Mouse (Mus musculus) mouse embryonic stem cell (cell line): Measurements from ENCODE around the gene Slc5a6.
"Not testable (repeated sequence)": the region's sequence is repeated elsewhere in the genome, so short reads cannot be mapped to it uniquely, and the experiment has no call there.

Experiments used
- in situ Hi-C, 2 experiments: fragments of 300-500 bp; cut with MboI; formaldehyde crosslinking; loops; 1 replicate in 1 of 2; 3 replicates in 1 of 2; pipeline ENCODE4 v1.14.3; 2019 to 2020; ENCODE audit warnings: low sequenced_read_pairs in 2 of 2, low pct_unique_long_range_greater_than_20kb in 1 of 2, mixed read lengths in 1 of 2; ENCODE audit not compliant: unreplicated experiment in 1 of 2

Gene Slc5a6

DNA sequence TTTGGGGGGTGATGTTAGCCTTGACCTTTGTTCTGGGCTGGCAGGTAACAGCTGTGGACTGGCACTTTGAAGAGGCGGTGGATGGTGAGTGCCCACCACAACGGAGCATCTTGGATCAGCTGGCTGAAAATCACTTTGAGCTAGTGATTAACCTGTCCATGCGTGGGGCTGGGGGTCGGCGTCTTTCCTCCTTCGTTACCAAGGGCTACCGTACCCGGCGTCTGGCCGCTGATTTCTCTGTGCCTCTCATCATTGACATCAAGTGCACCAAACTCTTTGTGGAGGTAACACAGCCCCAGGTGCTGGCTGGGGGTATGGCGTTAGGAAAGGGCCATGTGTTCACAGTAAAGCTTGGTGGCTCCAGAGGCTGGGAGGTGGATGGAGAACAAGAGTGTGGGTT, 23.1 kb upstream of the Slc5a6 start:
- in situ Hi-C loops, result no loop called here

DNA sequence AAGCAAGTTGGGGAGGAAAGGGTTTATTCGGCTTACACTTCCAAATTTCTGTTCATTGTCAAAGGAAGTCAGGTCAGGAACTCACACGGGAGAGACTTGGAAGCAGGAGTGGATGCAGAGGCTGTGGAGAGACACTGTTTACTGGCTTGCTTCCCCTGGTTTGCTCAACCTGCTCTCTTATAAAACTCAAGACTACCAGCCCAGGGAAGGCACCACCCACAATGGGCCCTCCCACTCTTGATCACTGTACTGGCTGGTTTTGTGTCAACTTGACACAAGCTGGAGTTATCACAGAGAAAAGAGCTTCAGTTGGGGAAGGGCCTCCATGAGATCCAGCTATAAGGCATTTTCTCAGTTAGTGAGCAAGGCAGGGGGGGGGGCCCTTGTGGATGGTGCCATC, 22.3 kb upstream of the Slc5a6 start:
- in situ Hi-C loops, result no loop called here

DNA sequence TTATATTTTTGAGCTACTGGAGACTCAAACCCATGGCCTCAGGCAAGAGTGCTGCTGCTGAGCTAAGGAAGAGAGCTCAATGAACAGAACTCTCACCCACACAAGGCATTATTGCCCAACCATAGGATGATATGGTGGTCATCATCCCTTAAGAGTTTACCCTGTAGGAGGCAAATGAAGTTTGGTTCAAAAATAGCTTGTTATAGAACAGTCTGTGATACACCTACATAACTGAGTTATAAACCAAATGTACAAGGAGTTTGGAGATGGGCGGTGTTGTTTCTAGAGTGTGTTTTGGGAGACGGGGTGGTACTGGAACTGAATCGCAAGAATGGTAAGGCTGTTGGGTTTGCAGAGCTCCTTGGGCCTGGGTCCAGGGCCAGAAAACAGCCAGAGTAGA, 21.1 kb upstream of the Slc5a6 start:
- in situ Hi-C loops, result no loop called here

DNA sequence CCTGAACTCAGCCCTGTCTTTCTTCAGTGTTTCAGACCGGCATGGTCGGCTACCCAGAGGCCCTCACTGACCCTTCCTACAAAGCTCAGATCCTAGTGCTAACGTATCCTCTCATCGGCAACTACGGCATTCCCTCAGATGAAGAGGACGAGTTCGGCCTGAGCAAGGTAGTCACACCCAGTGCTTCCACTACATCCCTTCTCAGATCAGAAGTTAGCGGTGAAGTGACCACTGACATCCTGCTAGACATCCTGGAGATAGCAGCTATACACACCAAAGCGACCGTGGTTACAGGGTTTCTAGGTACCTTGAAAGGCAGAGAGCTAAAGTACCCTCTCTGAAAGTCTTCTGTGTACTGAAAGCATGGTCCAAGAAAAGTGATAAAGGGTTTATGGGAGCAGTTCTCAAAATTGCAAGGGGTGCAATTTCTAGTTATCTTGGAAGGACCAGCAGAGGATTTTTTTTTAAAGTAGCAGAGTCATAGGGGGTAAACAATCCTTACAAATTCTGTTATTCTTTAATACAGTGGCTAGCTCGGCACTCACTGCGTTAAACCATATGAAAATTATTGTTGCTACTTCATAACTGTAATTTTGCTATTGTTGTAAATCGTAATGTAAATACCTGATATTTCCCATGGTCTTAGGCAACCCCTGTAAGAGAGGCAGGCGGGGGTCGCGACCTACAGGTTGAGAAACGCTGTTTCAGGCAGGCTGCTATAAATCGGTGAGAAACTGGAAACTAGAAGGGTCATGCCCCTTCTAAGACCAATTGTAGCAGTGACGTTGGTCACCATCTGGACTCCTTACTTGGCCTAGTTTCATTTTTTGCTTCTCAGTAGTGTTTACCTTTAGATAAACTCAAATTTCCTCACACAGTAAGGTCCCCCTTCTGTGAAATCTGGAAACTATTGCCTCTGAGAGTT, 6.8 kb upstream of the Slc5a6 start:
- in situ Hi-C loops, result no loop called here

DNA sequence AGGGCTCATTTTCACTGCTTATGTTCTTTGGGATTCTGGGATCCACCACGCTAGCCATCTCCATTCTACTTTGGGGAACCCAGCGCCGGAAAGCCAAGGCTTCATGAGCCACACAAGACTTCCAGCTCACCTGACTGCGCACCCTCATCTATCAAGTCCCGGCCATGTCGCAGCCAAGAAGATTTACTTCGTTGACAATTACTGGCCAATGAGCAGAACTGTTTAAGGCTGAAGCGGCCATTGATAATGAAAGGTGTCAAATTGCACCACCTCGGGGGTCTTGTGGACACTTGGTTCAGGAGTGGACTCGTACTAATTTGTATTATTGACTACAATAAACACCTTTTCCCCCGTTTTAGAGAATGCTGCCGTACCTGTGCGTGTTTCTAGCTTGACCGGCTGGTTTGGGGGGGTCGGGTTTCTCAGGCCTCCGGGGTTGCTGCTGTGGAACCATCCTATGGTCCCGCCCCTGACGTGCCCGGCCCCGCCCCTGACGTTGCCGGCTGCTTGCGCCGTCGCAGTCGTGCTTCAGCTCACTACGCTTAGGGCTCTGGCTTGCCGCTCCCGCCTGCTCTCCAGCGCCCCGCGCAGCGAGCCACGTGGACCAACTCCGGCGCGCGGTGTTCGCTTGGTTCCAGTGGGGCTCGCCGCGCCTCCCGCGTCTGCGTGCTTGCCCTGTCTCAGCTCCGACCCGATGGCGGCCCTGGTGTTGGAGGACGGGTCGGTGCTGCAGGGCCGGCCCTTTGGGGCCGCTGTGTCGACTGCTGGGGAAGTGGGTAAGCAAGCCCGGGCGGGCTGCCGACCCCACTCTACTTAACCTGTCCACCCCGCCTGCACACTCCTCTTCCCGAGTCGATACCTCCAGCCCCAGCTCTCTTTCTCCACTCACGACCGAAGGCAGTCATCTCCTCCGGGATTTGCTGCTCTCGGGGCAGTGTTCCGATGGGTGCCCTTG, 5.8 kb upstream of the Slc5a6 start, which contains the start of gene Cad:
Cad (plus strand) TSS at position 520 of the 955 bp plus-strand sequence.
- in situ Hi-C loops, result no loop called here

DNA sequence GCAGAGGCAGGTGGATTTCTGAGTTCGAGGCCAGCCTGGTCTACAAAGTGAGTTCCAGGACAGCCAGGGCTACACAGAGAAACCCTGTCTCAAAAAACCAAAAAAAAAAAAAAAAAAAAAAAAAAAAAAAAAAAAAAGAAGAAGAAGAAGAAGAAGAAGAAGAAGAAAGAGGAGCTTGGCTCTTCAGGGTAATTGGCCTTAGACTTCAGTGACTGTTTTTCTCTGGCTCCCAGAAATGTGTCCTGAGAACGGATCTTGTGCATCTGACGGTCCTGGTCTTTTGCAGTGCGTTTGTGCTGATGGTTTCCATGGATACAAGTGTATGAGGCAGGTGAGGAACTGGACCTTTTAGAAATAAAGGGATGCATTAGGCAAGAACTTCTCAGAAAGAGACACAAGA, 5.0 kb upstream of the Slc5a6 start:
- in situ Hi-C loops, result not testable (repeated sequence)

DNA sequence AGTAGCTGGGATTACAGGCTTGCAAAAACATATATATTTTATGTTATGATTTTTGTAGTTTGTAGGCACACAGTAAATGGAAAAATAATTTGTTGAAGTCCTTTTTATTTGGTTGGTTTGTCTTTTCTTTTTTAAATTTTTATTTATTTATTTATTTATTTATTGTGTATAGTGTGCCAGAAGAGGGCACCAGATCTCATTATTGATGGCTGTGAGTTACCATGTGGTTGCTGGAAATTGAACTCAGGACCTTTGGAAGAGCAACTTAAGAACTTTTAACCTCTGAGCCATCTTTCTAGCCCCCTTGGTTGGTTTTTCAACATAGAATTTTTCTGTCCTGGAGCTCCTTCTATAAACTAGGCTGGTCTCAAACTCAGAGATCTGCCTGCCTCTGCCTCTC, 1.7 kb upstream of the Slc5a6 start:
- in situ Hi-C loops, result no loop called here

DNA sequence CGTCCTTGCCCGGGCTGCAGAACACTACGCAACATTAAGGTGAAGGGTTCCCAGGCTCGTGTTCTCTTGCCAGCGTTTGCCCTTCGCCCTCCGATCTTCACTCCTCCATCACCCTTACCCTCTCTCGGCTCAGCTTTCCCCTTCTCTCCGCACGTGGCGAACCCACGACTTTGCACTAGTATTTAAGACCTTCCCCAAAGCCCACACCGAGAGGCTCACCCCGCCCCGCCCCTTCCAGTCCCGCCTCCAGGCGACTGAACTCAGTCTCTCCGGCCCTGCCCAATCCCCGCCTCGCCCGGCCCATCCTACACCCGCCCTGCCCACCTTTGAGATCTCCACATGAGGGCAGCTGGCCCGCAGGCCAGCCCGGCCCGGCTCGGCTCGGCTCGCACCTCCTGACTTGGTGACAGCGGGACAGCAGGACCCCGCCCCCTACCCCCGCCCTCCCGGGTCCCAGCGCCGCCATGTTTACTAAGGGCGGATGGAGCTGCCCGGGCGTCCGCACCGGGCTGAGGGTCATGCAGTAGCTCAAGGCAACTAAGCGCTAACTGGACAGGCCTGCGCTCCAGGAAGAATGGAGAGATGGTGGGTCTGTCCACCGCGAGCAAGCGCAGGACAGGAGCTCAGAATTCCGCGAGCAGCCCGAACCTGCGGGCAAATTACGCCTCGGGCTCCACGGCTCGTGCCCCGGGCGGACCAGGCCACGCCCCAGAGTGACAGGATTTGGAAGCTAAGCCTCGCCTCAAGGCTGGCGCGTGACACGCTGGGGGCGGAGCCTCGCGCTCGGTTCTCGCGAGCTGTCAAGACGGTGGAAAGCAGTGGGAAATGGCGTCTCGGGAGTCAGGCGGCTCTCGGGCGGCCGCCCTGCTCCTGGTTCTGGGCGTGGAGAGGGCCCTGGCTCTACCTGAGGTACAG, 619 bp downstream of the Slc5a6 start, which contains the start of gene Atraid:
Atraid (plus strand) TSS at position 465 of the 915 bp plus-strand sequence.
- in situ Hi-C loops, result no loop called here

DNA sequence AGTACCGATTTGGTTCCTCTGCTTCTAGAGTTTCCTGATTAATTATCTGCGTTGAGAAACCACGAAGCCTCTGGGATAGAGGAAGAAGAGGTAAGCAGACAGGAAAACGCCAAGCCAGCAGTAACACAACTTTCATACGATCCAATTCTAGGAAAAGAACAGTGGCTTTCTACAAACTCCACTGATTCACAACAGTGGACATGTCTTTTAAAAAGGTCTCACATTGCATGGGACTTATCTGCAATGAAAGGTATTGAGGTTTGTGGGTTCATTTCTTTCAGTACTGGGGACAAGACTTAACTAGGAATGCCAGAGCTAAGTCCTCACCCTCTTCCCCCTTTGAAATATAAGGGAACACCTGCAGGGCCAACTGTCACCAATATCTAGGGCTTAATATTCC, 1.6 kb downstream of the Slc5a6 start:
- in situ Hi-C loops, result no loop called here

DNA sequence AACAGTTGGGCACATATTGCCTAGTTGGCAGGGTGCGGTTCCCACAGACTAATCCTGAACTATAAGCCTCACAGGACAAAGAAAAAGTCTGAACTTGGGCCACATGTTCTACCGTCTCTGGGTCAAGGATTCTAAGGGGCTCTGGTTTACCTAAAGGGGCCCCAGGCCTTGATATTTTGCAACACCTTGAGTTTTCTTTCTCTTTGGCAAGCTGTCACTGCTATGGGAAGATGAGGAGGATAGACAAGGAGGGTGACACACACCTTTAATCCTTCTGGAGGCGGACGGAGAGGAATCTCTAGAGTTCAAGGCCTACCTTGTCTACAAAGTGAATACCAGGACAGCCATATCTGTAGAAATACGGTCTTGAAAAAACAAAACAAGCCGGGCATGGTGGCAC, 2.3 kb downstream of the Slc5a6 start:
- in situ Hi-C loops, result no loop called here

DNA sequence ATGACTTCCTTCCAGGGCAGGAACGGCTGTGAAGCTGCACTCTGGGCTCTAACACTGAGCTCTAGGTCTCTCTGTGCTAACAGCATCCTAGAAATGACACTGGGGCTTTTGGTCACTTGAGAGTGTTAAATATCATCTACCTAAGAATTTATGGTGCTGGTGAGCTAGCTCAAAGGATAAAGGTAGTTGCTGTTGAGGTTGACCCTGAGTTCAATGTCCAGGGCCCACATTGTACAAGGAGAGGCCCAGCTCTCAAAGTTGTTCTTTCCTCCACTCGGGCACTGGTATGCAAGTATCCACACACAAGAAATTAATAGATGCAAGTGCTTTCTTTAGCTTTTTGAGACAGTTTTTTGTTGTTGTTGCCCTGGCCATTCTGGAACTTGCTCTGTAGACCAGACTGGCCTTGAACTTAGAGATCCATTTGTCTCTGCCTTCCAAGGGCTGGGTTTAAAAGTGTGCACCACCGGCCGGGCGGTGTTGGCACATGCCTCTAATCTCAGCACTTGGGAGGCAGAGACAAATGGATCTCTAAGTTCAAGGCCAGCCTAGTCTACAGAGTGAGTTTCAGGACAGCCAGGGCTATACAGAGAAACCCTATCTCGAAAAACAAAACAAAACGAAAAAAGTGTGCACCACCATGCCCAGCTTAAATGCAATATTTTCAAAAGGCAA, 10.4 kb downstream of the Slc5a6 start:
- in situ Hi-C loops, result no loop called here

DNA sequence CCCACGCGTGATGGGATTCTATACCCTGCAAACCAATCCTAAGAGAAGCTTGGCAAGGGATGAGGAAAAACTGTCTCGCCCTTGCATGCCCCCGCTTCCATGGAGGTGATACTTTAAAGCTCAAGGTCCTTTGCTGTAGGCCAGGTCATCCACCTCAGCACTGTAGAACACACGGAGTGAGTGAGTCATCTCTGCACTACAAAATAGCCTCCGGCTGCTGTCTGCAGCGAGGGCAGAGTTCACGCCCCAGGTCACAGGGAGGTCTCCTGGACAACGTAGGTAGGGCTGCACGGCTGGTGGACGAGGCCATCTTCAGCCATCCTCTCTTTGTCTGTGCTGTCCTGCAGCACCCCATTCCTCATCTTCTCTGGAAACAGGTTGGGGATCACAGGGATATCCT, 12.2 kb downstream of the Slc5a6 start:
- in situ Hi-C loops, result not testable (repeated sequence)

DNA sequence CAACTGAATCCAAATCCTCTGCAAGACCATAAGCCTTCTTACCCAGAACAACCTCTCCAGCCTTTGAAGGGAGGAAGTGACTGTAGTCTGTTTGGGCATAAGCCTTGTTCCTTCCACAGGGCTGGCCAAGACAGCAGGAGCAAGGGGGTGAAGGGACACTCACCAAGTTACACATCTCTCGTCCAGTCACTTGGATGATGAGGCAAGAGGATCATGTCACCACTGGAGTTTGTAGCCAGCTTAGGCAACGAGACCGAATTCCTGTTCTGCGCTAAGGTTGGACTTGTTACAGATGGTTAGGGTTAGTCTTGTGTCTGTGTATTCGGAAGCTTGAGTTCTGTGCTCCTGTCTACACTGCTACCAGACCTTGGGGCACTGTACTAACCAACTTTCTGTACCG, 14.1 kb downstream of the Slc5a6 start:
- in situ Hi-C loops, result no loop called here

DNA sequence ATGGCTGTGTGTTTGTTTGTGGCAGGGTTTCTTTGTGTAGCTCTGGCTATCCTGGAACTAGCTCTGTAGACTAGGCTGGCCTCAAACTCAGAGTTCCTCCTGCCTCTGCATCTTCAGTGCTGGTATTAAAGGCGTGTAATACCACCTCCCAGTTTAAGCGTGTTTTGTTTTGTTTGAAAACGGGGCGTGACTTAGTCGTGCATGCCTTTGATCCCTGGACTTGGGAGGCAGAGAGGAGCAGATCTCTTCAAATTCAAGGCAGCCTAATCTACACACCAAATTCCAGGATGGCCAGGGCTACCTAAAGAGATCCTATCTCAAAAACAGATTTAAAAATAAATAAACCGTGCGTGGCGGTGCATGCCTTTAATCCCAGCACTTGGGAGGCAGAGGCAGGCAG, 17.2 kb downstream of the Slc5a6 start:
- in situ Hi-C loops, result no loop called here

DNA sequence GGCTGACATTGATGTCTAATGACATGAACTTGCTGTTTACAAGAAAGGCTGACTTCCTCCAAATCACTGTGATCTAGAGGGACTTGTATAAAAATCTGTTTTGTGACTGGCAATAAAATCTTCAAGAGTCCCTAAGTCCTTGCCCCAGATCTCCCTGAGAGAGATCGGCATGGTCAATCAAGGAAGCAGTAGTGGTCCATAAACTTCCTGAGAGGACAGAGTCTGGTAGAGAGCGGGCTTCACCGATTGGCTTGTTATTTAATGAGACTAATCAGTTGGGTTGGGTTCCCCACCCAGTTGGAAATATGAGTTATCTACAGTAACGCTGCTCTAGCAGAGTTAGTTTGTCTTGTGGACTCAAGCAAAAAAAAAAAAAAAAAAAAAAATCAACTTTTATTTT, 17.8 kb downstream of the Slc5a6 start:
- in situ Hi-C loops, result no loop called here

DNA sequence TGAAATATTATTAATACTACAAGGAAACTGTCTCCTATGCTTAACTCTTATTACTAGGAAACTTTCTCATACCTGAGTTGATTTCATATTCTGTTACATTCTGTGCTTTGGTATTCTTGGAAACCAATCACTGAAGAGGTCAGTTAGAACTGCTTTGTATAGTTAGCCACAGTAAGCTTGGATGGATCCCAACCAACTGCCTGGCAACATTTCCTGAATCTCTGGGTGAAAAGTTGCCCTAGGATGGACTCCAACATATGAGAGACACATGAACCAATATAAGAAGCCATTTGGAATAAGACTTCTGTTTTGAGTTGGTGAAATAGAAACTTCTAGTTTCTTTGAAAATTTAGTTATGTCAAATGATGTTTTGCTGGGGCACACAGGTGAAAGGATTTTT, 24.1 kb downstream of the Slc5a6 start:
- in situ Hi-C loops, result no loop called here

DNA sequence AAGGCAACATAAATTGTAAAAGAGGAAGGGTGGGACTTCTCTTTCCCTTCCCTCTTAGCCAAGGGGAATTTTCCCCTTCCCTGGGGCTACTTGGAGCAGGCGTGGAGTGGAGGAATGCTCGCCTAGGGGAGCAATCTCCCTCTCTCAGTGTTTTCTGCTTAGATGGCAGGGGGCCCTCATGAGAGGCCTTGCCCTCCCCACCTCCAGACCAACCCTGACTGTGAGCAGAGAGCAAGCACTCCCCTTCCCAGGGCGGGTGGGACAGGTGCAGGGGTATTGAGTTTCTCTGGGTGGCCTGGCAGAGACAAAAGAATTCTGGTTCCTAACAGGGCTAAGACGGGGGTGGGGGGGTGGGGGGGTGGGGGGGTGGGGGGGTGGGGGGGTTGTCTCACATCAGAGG, 25.5 kb downstream of the Slc5a6 start:
- in situ Hi-C loops, result no loop called here

DNA sequence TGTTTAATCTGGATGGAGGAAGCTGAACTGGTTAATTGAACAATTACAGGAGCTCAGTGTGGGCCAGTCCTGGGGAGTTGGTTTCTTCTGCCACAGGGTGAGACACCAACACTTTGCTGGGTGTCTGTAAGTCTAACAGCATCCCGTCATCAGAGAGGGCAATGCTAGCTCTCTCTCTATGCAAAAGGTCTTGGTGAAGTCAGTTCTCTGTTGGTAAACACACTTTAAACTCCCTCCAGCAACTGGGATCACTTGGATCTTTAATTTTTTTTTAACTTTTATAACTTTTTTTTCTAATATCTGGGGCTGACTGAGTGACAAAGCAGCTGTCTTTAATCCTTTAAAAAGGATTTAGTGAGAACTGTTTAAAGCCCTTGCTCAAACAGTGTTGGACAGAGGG, 26.0 kb downstream of the Slc5a6 start:
- in situ Hi-C loops, result no loop called here
